Mouse (Mus musculus): ENCODE measurements around the gene Irf8. TPM values are rescaled to one million over a fixed set of nuclear protein-coding genes. Genes with fewer than 3 reads are reported as not detected.

Gene Irf8
- total and polyA plus RNA-seq, 3 experiments = not detected

DNA sequence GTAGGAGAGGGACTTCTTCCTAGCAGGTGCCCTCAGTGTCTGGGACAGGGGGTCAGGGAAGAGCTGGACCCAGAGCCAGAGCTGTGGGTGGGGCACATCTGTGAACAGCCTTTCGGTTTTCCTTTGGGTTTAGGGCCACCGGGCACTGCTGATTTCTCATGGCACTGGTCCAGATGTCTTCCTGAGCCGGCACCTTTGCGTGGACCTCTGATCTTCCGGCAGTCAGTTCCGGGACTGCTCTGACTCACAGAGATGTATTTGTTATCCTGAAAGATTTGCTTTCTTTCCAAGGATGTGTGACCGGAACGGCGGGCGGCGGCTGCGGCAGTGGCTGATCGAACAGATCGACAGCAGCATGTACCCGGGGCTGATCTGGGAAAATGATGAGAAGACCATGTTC, 3.4 kb downstream of the Irf8 start:
- no peaks in the 10 kb centered on the region for H3K4me1 ChIP-seq (ENCODE audit: control insufficient read depth in 1 of 2, insufficient read depth in 2 of 2, low read length in 2 of 2)
- no peaks in the 10 kb centered on the region for H3K27me3 ChIP-seq (ENCODE audit: control insufficient read depth in 1 of 2, insufficient read depth in 2 of 2, low read length in 2 of 2)
- TF ChIP-seq CHD1 (IDR thresholded peaks at IDR 0.05; ENCODE audit: low read depth, low read length) (no peak), TCF12 (IDR thresholded peaks at IDR 0.05; ENCODE audit: low read depth, low read length) (no peak), MAX (IDR thresholded peaks at IDR 0.05; ENCODE audit: low read length) (no peak), ZC3H11A (IDR thresholded peaks at IDR 0.05; ENCODE audit: low read depth, low read length) (no peak), USF1 (IDR thresholded peaks at IDR 0.05; ENCODE audit: low read depth, low read length) (no peak), ZNF384 (IDR thresholded peaks at IDR 0.05; ENCODE audit: low read depth, low read length) (no peak), POLR2AphosphoS5 (IDR thresholded peaks at IDR 0.05; ENCODE audit: borderline replicate concordance, low read depth, low read length) (no peak), ETS1 (IDR thresholded peaks at IDR 0.05; ENCODE audit: low read depth, low read length) (no peak), MXI1 (IDR thresholded peaks at IDR 0.05; ENCODE audit: low read depth, low read length) (no peak), NELFE (IDR thresholded peaks at IDR 0.05; ENCODE audit: low read depth, low read length) (no peak), JUND (IDR thresholded peaks at IDR 0.05; ENCODE audit: low read depth, low read length) (no peak), HCFC1 (IDR thresholded peaks at IDR 0.05; ENCODE audit: low read depth, low read length) (no peak)
- H3K9ac ChIP-seq (ENCODE audit: control insufficient read depth, low read depth, low read length, poor library complexity, severe bottlenecking) = no peak overlapping the region
- DNase-seq (ENCODE audit: low read depth, low spot score) = no peak
- H3K4me3 ChIP-seq (ENCODE audit: control insufficient read depth in 1 of 2, insufficient read depth in 1 of 2, low read depth in 2 of 2, low read length in 2 of 2) = no peak overlapping the region
- no peak overlapping the region for H3K27ac ChIP-seq (ENCODE audit: control insufficient read depth, low read depth, low read length)
- no peaks in the 10 kb centered on the region for H3K9me3 ChIP-seq (replicated peaks; ENCODE audit: insufficient read depth, low read length)
- H3K79me2 ChIP-seq (ENCODE audit: control insufficient read depth, insufficient read depth, low read length, poor library complexity) = no peaks in the 10 kb centered on the region
- no peaks in the 10 kb centered on the region for H3K36me3 ChIP-seq (ENCODE audit: control insufficient read depth in 1 of 2, insufficient read depth in 2 of 2, low read length in 2 of 2)

DNA sequence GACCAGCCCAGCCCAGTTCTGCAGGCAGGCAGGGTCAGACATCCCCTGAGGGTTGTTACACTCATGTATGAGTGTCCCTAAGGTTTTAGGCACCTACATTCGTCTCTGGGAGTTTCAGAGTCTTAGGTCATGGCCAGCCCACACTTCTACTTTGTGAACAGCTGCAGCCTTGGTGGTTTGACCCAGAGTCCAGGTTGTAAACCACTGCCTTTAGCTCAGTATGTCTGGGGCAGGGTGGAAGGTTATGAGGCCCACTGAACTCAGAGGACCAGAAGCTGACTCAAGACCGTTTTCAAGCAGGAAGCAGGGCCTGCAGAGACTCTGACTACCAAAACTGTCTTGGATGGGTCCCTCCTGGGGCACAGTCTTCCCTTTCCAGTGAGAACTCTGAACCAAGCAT, 4.4 kb downstream of the Irf8 start:
- Histone ChIP-seq H3K27me3 (ENCODE audit: control insufficient read depth in 1 of 2, insufficient read depth in 2 of 2, low read length in 2 of 2) (no peaks in the 10 kb centered on the region), H3K79me2 (ENCODE audit: control insufficient read depth, insufficient read depth, low read length, poor library complexity) (no peaks in the 10 kb centered on the region), H3K36me3 (ENCODE audit: control insufficient read depth in 1 of 2, insufficient read depth in 2 of 2, low read length in 2 of 2) (no peaks in the 10 kb centered on the region), H3K4me3 (ENCODE audit: control insufficient read depth in 1 of 2, insufficient read depth in 1 of 2, low read depth in 2 of 2, low read length in 2 of 2) (no peak overlapping the region), H3K27ac (ENCODE audit: control insufficient read depth, low read depth, low read length) (no peak overlapping the region), H3K9ac (ENCODE audit: control insufficient read depth, low read depth, low read length, poor library complexity, severe bottlenecking) (no peak overlapping the region), H3K9me3 (replicated peaks; ENCODE audit: insufficient read depth, low read length) (no peaks in the 10 kb centered on the region), H3K4me1 (ENCODE audit: control insufficient read depth in 1 of 2, insufficient read depth in 2 of 2, low read length in 2 of 2) (no peaks in the 10 kb centered on the region)
- no peak for TF ChIP-seq JUND (IDR thresholded peaks at IDR 0.05; ENCODE audit: low read depth, low read length)
- TF ChIP-seq HCFC1 (IDR thresholded peaks at IDR 0.05; ENCODE audit: low read depth, low read length) = no peak
- TF ChIP-seq ZC3H11A (IDR thresholded peaks at IDR 0.05; ENCODE audit: low read depth, low read length) = no peak
- no peak for TF ChIP-seq ETS1 (IDR thresholded peaks at IDR 0.05; ENCODE audit: low read depth, low read length)
- TF ChIP-seq ZMIZ1 (IDR thresholded peaks at IDR 0.05; ENCODE audit: low read depth, low read length) = no peak
- TF ChIP-seq NELFE (IDR thresholded peaks at IDR 0.05; ENCODE audit: low read depth, low read length) = no peak
- TF ChIP-seq GATA1 (IDR thresholded peaks at IDR 0.05; ENCODE audit: low read depth, low read length) = no peak
- no peak for TF ChIP-seq POLR2AphosphoS5 (IDR thresholded peaks at IDR 0.05; ENCODE audit: borderline replicate concordance, low read depth, low read length)
- no peak for TF ChIP-seq CTCF (IDR thresholded peaks at IDR 0.05 in 2 of 3, conservative IDR thresholded peaks at IDR 0.05 in 1 of 3; ENCODE audit: control insufficient read depth in 1 of 3, insufficient read depth in 1 of 3, low read depth in 2 of 3, low read length in 3 of 3, poor library complexity in 1 of 3, severe bottlenecking in 1 of 3)
- TF ChIP-seq USF1 (IDR thresholded peaks at IDR 0.05; ENCODE audit: low read depth, low read length) = no peak
- no peak for TF ChIP-seq ZKSCAN1 (IDR thresholded peaks at IDR 0.05; ENCODE audit: low read depth, low read length)
- TF ChIP-seq RAD21 (IDR thresholded peaks at IDR 0.05; ENCODE audit: low read depth, low read length) = no peak
- no peak for TF ChIP-seq MEF2A (IDR thresholded peaks at IDR 0.05; ENCODE audit: extremely low read depth, insufficient replicate concordance, low read depth, low read length, poor library complexity, severe bottlenecking)
- TF ChIP-seq TCF12 (IDR thresholded peaks at IDR 0.05; ENCODE audit: low read depth, low read length) = no peak
- no peak for TF ChIP-seq E2F4 (IDR thresholded peaks at IDR 0.05; ENCODE audit: borderline replicate concordance, low read depth, low read length)
- no peak for TF ChIP-seq SIN3A (IDR thresholded peaks at IDR 0.05; ENCODE audit: low read length)
- no peak for TF ChIP-seq GABPA (IDR thresholded peaks at IDR 0.05; ENCODE audit: low read depth, low read length)
- no peak for TF ChIP-seq BHLHE40 (IDR thresholded peaks at IDR 0.05; ENCODE audit: borderline replicate concordance, low read depth, low read length)
- no peak for TF ChIP-seq MYC (IDR thresholded peaks at IDR 0.05; ENCODE audit: low read depth, low read length)
- no peak for TF ChIP-seq MYB (IDR thresholded peaks at IDR 0.05; ENCODE audit: low read depth, low read length)
- no peak for DNase-seq (ENCODE audit: low read depth, low spot score)

All from MEL (cell line).